Mouse (Mus musculus) fibroblast of lung, adult 2 months (primary cell): ENCODE measurements at regions not wholly inside any gene's neighbourhood (a gene's known extent, or its start where the extent isn't known, plus 50 kb on each side); places are given as distances from the start of the nearest gene placed in this dataset.
"Not testable (repeated sequence)": the region's sequence is repeated elsewhere in the genome, so short reads cannot be mapped to it uniquely, and the experiment has no call there.

Experiments
- DNase-seq: peaks from one replicate; pipeline ENCODE4 v3.0.0-alpha.2; 2011; ENCODE audit warnings: low read depth

GRCm38 (mm10) chr13:102025547-102025946, 257.5 kb upstream of the Pik3r1 start:
- not testable (repeated sequence) for DNase-seq

DNA sequence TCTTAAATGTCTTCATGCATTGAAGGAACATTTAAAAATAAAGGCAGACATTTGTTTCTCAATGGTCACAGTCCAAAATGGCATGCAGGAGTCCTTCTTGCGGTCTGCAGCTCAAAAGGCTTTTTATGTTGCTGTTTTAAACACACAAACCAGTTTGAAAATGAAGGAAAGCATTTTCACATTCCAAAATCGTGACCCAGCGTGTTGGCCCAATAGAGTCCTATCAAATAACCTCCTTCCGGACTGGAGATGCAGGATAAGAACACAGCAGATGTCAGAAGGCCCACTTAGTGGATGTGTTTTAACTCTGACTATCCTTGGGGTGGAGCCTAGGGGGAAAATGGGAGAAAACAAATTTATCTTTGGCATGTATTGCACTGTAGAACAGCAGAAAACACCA, 263.4 kb upstream of the Pik3r1 start:
- peak; percentile 64 for DNase-seq

DNA sequence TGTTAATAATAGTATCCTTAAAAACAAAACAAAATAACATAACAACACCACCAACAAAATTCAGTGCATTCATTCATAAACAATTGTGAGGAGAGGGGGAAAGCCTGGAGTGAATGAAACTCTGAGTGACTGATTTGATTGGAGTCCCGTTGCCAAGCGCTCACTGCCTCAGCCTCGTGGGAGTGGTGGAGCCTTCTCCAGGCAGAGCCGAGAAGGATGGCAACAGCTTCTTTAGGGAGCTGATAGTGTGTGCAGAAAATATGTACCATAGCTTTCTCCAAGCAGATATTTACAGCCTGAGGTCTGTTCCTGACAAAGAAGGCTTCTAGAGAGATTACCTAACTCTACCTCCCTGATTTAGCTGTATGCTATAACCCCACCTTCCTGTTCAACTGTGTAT, 266.5 kb upstream of the Pik3r1 start:
- DNase-seq = no peak

DNA sequence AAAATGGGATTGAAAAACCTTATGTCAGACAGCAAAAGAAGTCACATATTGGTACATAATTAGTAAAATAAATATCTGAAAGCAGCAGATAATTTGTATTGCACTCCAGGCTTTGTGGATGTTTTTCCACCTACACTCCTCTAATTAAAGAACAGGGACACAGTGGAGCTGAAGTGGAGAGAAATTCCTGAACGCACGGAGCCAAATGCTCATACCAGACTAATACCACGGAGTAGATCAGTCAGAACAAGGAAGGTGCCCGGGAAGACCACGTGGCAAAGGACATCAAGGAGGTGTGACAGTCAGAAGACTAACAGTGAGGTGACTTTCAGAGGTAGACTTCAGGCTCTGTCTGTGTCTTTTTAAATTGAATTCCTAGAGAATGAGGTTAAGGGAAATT, 268.0 kb upstream of the Pik3r1 start:
- DNase-seq = no peak

DNA sequence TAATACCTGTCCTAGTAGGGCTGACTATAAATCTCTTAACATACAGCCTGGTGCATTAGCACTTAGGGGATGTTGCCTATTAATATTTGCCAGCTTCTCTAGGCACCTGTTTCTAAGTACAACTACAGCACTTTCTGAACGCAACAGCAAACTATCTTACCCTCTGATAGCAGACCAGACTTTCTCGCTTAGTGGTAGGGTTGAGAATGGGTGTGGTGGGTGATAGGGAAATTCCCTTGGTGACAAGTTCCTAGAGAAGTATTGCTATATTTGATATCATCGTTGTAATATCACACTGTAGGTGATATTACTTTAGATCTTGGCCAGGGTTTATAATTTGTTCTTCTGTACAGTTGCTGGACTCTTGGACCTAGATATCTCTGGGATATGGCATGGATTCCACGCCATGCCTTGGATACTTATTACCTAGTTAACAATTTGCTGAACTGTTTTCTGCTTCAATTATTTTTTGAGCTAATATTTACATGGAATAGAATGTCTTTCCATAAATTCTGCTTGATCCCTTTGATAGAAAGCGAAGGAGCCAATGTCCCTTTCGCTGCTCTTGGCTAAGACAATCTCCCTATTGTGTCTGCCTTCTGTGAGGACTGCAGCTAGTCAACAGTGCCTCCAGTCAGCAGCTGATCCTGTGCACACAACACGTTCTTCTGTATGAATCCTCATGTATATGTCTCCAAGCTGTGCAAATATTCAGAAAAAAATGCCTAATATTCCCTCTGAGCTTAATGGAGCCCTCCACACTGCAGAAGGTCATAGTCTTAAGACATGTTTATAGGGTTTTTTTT, 269.0 kb upstream of the Pik3r1 start:
- no peak for DNase-seq

DNA sequence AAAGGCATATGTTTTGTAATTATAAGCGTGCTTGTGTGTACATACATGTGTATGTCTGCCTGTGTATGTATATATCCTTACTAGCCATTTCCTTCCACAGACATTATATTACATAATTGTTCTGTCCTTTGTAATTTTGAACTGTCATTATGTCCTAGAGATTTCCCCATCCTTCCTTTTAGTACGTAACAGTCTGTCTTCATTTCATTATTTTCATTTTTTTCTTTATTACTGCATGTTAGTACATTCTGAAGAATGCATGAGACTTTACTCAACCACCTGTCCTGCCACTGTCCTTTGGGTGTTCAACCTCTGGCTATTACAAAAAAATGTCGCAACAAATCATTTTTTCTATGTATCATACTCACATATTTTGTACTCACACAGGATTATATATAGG, 292.2 kb upstream of the Pik3r1 start:
- DNase-seq = no peak

DNA sequence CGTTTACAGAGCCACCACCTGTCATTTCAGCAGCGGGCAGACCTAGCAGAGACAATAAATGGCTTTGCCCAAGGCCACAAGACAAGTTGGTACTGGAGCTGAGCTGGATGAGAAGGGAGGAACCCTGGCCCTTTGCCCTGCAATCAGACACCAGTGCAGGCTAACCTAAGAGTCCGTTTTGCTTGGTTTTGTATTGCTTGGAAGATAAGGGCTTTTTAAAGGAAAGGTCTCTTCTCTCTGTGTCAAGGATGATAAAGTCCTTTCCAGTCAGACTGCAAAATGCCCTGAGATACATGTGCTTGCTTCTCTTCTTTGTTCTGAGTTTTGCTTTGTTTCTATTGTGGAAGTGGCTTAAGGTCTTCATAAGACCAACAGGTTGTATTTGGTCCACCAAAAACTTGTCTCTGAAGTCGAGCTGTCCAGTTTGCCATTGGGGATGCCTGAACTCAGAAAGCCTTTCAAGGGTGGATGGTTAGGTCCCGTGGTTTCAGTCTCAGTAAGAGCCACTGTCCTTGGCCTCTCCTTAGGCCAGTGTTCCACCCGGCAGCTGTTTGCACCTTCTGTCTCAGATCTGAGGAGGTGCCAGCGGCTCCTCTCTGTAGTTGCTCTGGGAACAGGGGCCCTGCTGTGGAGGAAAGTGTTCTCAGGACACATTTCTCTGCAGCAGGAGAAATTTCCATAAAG, 296.7 kb upstream of the Pik3r1 start:
- DNase-seq = no peak

- no peak for DNase-seq
These were observed 297.2 kb upstream of the Pik3r1 start for GRCm38 (mm10) chr13:102065274-102065640.

- peak; percentile 34 for DNase-seq
These were observed 297.8 kb upstream of the Pik3r1 start for GRCm38 (mm10) chr13:102065796-102066195.

DNA sequence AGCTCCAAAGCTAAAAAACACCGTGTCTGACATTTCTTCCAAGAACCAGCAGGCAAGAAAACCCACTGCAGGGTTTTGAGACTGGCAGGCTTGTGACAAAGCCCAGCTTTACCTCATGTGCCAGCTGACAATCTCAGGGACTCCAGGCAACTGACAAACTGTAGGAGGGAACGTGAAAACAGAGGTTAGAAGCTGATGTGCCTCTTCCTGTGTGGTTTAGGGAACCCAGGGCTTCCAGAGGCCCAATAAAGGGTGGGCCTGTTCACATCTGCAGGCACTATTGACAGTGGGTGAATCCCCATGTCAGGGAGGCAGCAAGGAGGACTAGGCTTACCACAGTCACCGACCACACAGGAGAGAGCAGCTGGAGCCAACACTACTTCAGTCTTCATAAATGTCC, 302.7 kb upstream of the Pik3r1 start:
- DNase-seq = no peak

- no peak for DNase-seq
These were observed 304.3 kb upstream of the Pik3r1 start for GRCm38 (mm10) chr13:102072366-102072765.

GRCm38 (mm10) chr13:102087766-102088165, 319.7 kb upstream of the Pik3r1 start:
- no peak for DNase-seq

DNA sequence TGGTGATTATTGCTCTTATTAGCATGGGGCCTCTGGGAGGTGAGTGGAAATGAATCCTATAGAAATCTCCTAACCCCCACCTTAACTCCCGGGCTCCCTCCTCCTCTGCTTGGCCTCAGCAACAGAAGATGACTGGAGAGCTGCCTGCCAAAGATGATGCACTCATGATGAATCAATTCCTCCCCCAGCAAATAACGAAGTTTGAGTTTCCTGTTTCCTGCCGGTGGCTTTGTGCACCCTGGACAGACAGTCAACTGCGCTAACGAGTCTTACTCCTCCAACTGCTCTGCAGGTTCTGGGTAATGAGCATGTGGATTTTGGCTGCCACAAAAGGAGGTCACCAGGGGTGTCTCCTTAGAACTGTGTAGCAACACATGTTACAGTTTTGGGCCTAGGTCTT, 321.5 kb upstream of the Pik3r1 start:
- no peak for DNase-seq

- DNase-seq = no peak
These were observed 326.2 kb upstream of the Pik3r1 start for GRCm38 (mm10) chr13:102094193-102094592.

- DNase-seq = no peak
These were observed 335.1 kb upstream of the Pik3r1 start for GRCm38 (mm10) chr13:102103161-102103560.

GRCm38 (mm10) chr13:102106188-102106587, 338.2 kb upstream of the Pik3r1 start:
- no peak for DNase-seq

DNA sequence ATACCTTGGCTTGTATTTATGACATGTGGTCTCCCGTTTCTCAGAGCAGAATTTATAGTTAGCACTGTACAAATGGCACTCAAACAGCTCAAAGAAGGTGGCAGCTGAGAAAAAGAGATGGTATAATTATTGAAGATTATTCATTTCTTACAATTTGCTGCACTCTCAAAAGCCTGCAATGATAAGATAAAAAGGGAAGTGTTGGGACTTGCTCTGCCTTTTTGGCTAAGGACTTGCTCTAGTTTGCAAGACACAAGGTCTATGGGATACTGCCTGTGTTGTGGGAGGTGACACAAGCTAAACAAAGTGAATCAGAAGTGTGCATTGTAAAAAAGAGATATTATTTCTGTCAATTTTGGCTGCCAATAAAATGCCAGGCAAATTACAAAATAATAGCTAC, 340.2 kb upstream of the Pik3r1 start:
- no peak for DNase-seq

- peak; percentile 8 for DNase-seq
These were observed 340.9 kb upstream of the Pik3r1 start for GRCm38 (mm10) chr13:102108916-102109315.

DNA sequence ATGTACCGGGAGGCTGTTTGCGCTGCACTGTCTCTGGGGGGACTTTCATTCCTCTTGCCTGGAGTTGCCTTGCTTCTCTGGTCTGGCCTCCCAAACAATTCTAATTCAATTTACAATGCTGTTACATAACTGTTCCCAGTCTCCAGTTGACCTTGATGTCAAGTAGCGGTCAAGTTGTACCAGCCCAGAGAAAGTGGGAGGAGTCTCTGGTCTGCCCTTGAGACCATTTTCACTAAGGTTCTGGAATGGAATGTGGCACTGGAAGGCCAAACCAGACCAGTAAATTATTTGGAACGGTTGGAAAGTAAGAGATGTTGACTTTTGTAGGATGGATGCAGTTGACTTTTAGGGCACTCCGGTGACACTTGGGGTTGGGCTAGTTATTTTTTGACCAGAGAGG, 345.9 kb upstream of the Pik3r1 start:
- peak; percentile 19 for DNase-seq

- peak; percentile 90 for DNase-seq
These were observed 354.3 kb upstream of the Pik3r1 start for GRCm38 (mm10) chr13:102122341-102122740.

GRCm38 (mm10) chr13:102127933-102128430, 360.0 kb upstream of the Pik3r1 start:
- no peak for DNase-seq

DNA sequence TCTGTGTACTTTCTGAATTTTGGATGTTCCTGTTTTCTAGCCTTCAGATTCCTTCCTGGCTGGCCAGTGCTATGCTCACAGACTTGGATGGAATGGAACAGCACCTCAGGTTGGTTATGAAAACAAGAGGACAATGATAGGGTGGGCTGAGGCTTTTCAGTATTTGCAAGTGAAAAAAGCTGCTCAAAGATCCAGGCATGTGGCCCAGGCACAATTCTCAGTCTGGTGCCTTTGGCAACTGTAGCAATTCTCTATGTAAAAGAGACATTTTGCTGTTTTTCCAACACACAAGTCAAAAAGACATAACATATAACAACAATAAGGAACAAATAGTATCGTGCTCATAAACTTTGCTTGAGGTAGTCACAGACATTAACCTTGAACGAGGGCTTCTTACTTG, 363.4 kb upstream of the Pik3r1 start:
- DNase-seq = no peak

DNA sequence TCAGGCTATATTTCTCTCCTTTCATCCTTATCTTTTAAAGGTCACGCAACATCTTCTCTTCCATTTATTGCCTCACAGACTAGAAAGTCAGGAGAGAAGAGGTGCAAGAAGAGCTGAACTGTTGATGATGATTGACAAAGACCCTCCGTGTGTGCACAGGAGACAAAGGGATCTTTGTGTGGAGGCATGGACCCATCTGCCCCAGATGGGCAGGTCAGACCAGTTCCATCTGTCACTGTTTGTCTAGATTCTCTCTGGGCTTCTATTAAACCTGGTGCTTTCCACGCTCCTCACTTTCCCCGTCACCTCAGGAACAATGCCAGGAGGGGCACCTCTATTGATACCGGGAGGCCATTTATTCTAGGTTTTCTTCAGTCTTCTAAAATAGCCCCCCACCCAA, 364.1 kb upstream of the Pik3r1 start:
- DNase-seq = no peak

DNA sequence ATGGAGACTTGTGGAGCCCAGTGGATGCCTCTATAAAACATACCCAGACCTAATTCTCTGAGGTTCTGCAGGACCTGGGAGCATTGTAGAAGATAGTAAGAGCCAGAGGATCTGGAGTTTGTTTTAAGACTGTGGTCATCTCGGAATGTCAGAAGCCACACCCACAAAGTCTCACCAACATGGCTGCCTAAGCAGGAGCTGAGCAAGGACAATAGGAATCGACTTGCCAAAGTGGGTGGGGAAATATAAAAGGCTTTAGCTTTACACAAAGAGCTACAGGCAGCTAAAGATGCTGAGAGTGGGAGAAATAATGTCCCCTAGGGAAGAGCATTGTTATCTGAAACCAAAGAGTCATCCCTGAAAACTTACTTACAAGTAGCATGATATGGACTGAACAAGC, 364.7 kb upstream of the Pik3r1 start:
- no peak for DNase-seq
